Mouse (Mus musculus): ENCODE measurements around the gene Txn2.

- TF ChIP-seq CTCF (conservative IDR thresholded peaks at IDR 0.05; ENCODE audit: insufficient read depth, insufficient read length, low read depth, low read length): no peak
- no peak for TF ChIP-seq POLR2A (IDR thresholded peaks at IDR 0.05; ENCODE audit: low read depth, low read length)
Measured at GRCm38 (mm10) chr15:77962447-77962846, 33.6 kb upstream of the Txn2 start.
